Mouse (Mus musculus) liver, postnatal 0 days (tissue): ENCODE measurements around the gene Gm20388.

Experiments used
- CTCF ChIP-seq: sonication (generic); IDR thresholded peaks from 2 replicates; pipeline ENCODE4 v1.5.1; 2016; ENCODE audit warnings: antibody characterized with exemption, low read depth
- EP300 ChIP-seq: IDR thresholded peaks from 2 replicates; pipeline ENCODE4 v1.6.1; 2016; ENCODE audit warnings: antibody characterized with exemption, low read depth, mild to moderate bottlenecking

DNA sequence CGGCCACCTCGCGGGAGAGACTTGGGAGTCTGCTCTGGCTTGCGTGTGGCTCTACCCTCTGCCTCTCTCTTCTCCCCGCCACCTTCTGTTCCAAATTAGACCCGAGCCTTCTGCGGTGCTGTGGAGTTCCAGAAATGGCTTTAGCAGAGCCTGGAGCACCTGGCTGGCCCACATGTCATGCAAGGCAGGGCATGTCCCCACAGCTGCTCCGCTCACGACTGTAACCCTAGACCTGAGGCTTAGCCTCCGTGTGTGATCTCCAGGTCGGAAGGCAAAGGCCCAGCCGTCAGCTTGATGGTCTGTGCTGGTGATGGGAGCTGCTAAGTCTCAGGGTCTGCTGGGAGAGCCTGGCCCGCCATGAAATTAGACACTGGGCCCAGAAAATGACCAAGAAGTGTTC lies 348.6 kb downstream of the Gm20388 start:
- TF ChIP-seq CTCF, result no peak
- no peak for TF ChIP-seq EP300
